Mouse (Mus musculus) left cerebral cortex, postnatal 25 days (tissue): ENCODE results near the gene Hmx2. TPM values are rescaled to one million over a fixed set of nuclear protein-coding genes. Genes with fewer than 3 reads are reported as not detected.

Source experiments
- DNase-seq, 2 experiments: peaks; one replicate each; pipeline ENCODE4 v3.0.0; 2022; ENCODE audit warnings: low spot score in 2 of 2, mixed read lengths in 1 of 2
- intact Hi-C: fragments of 180-260 bp; cut with DNase I; formaldehyde crosslinking; loops from one replicate; pipeline ENCODE4 v1.15.1; 2025
- total RNA-seq, 2 experiments: library from RNA; stranded (reverse); gene quantifications; 2 replicates each; pipeline ENCODE4 v1.2.3; 2021

Gene Hmx2
- total RNA-seq, 2 experiments from 2014 or later, result not detected

- intact Hi-C loops, result no loop called here
- DNase-seq, result no peak
These were observed 6.9 kb downstream of the Hmx2 start for GRCm38 (mm10) chr7:131555301-131556081.

GRCm38 (mm10) chr7:131556116-131556515 lies 7.5 kb downstream of the Hmx2 start:
- intact Hi-C loops, result no loop called here
- no peak for DNase-seq

GRCm38 (mm10) chr7:131556541-131557271 lies 8.1 kb downstream of the Hmx2 start:
- peak; percentile 24 to 31 for DNase-seq
- intact Hi-C loops, result no loop called here

GRCm38 (mm10) chr7:131557751-131558150 lies 9.2 kb downstream of the Hmx2 start:
- intact Hi-C loops, result no loop called here
- DNase-seq, result no peak

GRCm38 (mm10) chr7:131559986-131560696 lies 11.6 kb downstream of the Hmx2 start, which contains the start of gene Bub3:
Gene Bub3, plus strand, starts transcription at chr7:131560222.
- intact Hi-C loops, result loop anchor here (5.0 to 10.0 kb wide), 2 partner anchors 198 to 655 kb away; partner anchors contain the start of gene 2310057M21Rik
- peak; percentile 94 to 99 for DNase-seq

- DNase-seq, result no peak
- intact Hi-C loops, result loop anchor here (5.0 to 10.0 kb wide), 2 partner anchors 198 to 654 kb away; partner anchors contain the start of gene 2310057M21Rik
These were observed 12.1 kb downstream of the Hmx2 start for GRCm38 (mm10) chr7:131560697-131561042.

GRCm38 (mm10) chr7:131575246-131575645 lies 26.7 kb downstream of the Hmx2 start:
- intact Hi-C loops, result loop anchor here (5.0 kb wide), 1 partner anchor 172 kb away; no protein-coding TSS in a partner anchor
- no peak for DNase-seq

- no peak for DNase-seq
- intact Hi-C loops, result no loop called here
These were observed 33.6 kb downstream of the Hmx2 start for GRCm38 (mm10) chr7:131582178-131582577.

GRCm38 (mm10) chr7:131585551-131585950 lies 37.0 kb downstream of the Hmx2 start:
- intact Hi-C loops, result no loop called here

GRCm38 (mm10) chr7:131597779-131598482 lies 49.4 kb downstream of the Hmx2 start:
- intact Hi-C loops, result loop anchor here (2.0 to 5.0 kb wide), 2 partner anchors 149 to 284 kb away; no protein-coding TSS in a partner anchor

More at GRCm38 (mm10) chr7:131585551-131585950, 37.0 kb downstream of the Hmx2 start:
- no peak for DNase-seq

GRCm38 (mm10) chr7:131598483-131598824 lies 49.9 kb downstream of the Hmx2 start:
- DNase-seq, result peak; percentile 35 to 54
- intact Hi-C loops, result loop anchor here (2.0 to 5.0 kb wide), 2 partner anchors 148 to 284 kb away; no protein-coding TSS in a partner anchor

More at GRCm38 (mm10) chr7:131597779-131598482, 49.4 kb downstream of the Hmx2 start:
- peak in 1 of 2 experiments; percentile 11 for DNase-seq

GRCm38 (mm10) chr7:131602106-131602505 lies 53.5 kb downstream of the Hmx2 start:
- intact Hi-C loops, result no loop called here
- DNase-seq, result no peak

GRCm38 (mm10) chr7:131603186-131603585 lies 54.6 kb downstream of the Hmx2 start:
- no peak for DNase-seq
- intact Hi-C loops, result no loop called here

- no peak for DNase-seq
- intact Hi-C loops, result no loop called here
These were observed 56.4 kb downstream of the Hmx2 start for GRCm38 (mm10) chr7:131604946-131605345.

- no peak for DNase-seq
- intact Hi-C loops, result no loop called here
These were observed 56.9 kb downstream of the Hmx2 start for GRCm38 (mm10) chr7:131605481-131605880.
